Mouse (Mus musculus) megakaryocyte, embryonic 14.5 days (primary cell): ENCODE measurements around the gene Nsun6.
A peak's percentile ranks its signal among the peaks of the same experiment; 100 is the strongest.

Experiments
- FLI1 ChIP-seq: IDR thresholded peaks from 2 replicates; pipeline ENCODE4 v1.6.1; 2012; ENCODE audit warnings: low read length, inconsistent platforms, mixed read lengths
- GATA1 ChIP-seq: IDR thresholded peaks from 3 replicates; pipeline ENCODE4 v1.6.1; 2012; ENCODE audit warnings: mixed read lengths, low read length, inconsistent platforms, borderline replicate concordance

DNA sequence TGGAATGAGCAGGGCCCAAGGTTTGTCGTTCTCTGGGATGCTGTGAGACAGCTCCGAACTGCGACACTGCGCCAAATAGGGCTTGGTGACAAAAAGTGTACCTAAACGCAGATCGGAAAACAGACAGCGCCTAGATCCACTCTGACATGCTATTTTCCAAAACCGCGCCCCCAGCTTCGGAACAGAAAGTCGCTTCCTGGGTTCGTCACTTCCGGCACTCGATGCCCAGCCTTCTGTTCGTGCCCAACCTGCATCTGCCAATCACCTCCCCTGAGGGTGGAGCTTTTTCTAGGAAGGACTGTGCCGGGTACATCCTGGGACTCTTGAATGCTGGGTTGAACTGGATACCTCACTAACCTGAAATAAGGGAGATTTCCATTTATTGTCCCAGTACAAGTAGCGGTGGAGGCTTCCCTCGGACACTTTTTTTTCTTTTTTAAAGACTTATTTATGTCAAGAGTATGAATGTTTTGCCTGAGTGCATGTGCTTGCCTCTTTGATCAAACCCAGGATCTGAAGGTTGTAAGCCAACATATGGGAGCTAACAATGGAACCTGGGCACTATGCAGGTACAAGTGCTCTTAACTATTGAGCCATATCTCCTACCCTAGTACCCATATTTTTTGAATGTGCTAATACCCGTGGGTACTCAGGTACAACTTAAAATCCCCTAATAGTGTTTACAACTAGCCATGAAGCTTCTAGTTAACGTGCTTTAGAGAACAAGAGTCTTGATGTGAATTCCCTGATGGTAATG, 5.6 kb downstream of the Nsun6 start, which contains the start of gene Arl5b:
- TF ChIP-seq GATA1: no peak
- TF ChIP-seq FLI1: peak; percentile 76
